Mouse (Mus musculus): ENCODE results near the gene Bpnt1.

Gene Bpnt1

GRCm38 (mm10) chr1:185331983-185332430 is at the start of gene Bpnt1:
Gene Bpnt1, plus strand, starts transcription at chr1:185332149.
- in situ Hi-C loops (cut with MboI, MseI), result no loop called here

GRCm38 (mm10) chr1:185282846-185283245 is 49.1 kb upstream of the Bpnt1 start:
- in situ Hi-C loops (cut with MboI, MseI), result no loop called here

GRCm38 (mm10) chr1:185283247-185283646 is 48.7 kb upstream of the Bpnt1 start:
- in situ Hi-C loops (cut with MboI, MseI), result no loop called here

- in situ Hi-C loops (cut with MboI, MseI), result no loop called here
Observed at GRCm38 (mm10) chr1:185284740-185285139, 47.2 kb upstream of the Bpnt1 start.

GRCm38 (mm10) chr1:185285171-185285570 is 46.8 kb upstream of the Bpnt1 start:
- in situ Hi-C loops (cut with MboI, MseI), result no loop called here

- in situ Hi-C loops (cut with MboI, MseI), result no loop called here
Observed at GRCm38 (mm10) chr1:185287066-185287465, 44.9 kb upstream of the Bpnt1 start.

- in situ Hi-C loops (cut with MboI, MseI), result no loop called here
Observed at GRCm38 (mm10) chr1:185289231-185289630, 42.7 kb upstream of the Bpnt1 start.

- in situ Hi-C loops (cut with MboI, MseI), result no loop called here
Observed at GRCm38 (mm10) chr1:185291336-185291735, 40.6 kb upstream of the Bpnt1 start.

GRCm38 (mm10) chr1:185292646-185293360 is 39.1 kb upstream of the Bpnt1 start:
- in situ Hi-C loops (cut with MboI, MseI), result no loop called here

GRCm38 (mm10) chr1:185296850-185297249 is 35.1 kb upstream of the Bpnt1 start:
- in situ Hi-C loops (cut with MboI, MseI), result no loop called here

- in situ Hi-C loops (cut with MboI, MseI), result no loop called here
Observed at GRCm38 (mm10) chr1:185298496-185298895, 33.5 kb upstream of the Bpnt1 start.

GRCm38 (mm10) chr1:185302816-185303215 is 29.1 kb upstream of the Bpnt1 start:
- in situ Hi-C loops (cut with MboI, MseI), result loop anchor here in 1 of 2 experiments (25.0 kb wide), 1 partner anchor 1434 kb away; the partner anchor contains the start of gene Rrp15

GRCm38 (mm10) chr1:185306836-185307235 is 25.1 kb upstream of the Bpnt1 start:
- in situ Hi-C loops (cut with MboI, MseI), result loop anchor here in 1 of 2 experiments (25.0 kb wide), 1 partner anchor 1430 kb away; the partner anchor contains the start of gene Rrp15

- in situ Hi-C loops (cut with MboI, MseI), result loop anchor here in 1 of 2 experiments (25.0 kb wide), 1 partner anchor 1430 kb away; the partner anchor contains the start of gene Rrp15
Observed at GRCm38 (mm10) chr1:185307645-185308044, 24.3 kb upstream of the Bpnt1 start.

- in situ Hi-C loops (cut with MboI, MseI), result loop anchor here in 1 of 2 experiments (25.0 kb wide), 1 partner anchor 1429 kb away; the partner anchor contains the start of gene Rrp15
Observed at GRCm38 (mm10) chr1:185308334-185308733, 23.6 kb upstream of the Bpnt1 start.

GRCm38 (mm10) chr1:185308908-185309307 is 23.0 kb upstream of the Bpnt1 start:
- in situ Hi-C loops (cut with MboI, MseI), result loop anchor here in 1 of 2 experiments (25.0 kb wide), 1 partner anchor 1428 kb away; the partner anchor contains the start of gene Rrp15

GRCm38 (mm10) chr1:185311949-185312348 is 20.0 kb upstream of the Bpnt1 start:
- in situ Hi-C loops (cut with MboI, MseI), result loop anchor here in 1 of 2 experiments (25.0 kb wide), 1 partner anchor 1425 kb away; the partner anchor contains the start of gene Rrp15

- in situ Hi-C loops (cut with MboI, MseI), result loop anchor here in 1 of 2 experiments (25.0 kb wide), 1 partner anchor 1423 kb away; the partner anchor contains the start of gene Rrp15
Observed at GRCm38 (mm10) chr1:185314546-185314945, 17.4 kb upstream of the Bpnt1 start.

GRCm38 (mm10) chr1:185315846-185316568 is 15.9 kb upstream of the Bpnt1 start:
- in situ Hi-C loops (cut with MboI, MseI), result loop anchor here in 1 of 2 experiments (25.0 kb wide), 1 partner anchor 1421 kb away; the partner anchor contains the start of gene Rrp15

- in situ Hi-C loops (cut with MboI, MseI), result loop anchor here in 1 of 2 experiments (5.0 kb wide), 1 partner anchor 86 kb away; no protein-coding TSS in a partner anchor
Observed at GRCm38 (mm10) chr1:185327754-185328345, 4.1 kb upstream of the Bpnt1 start.
